Mouse (Mus musculus) skeletal muscle tissue, adult 2 months (tissue): Measurements from ENCODE around the gene Pth1r.
"Not testable (repeated sequence)": the region's sequence is repeated elsewhere in the genome, so short reads cannot be mapped to it uniquely, and the experiment has no call there.

Experiments
- DNase-seq: peaks from one replicate; pipeline ENCODE4 v3.0.0-alpha.2; 2012; ENCODE audit warnings: low read depth, low spot score

Pth1r gene

GRCm38 (mm10) chr9:110683574-110684099 is 63.3 kb downstream of the Pth1r start:
- no peak for DNase-seq

DNA sequence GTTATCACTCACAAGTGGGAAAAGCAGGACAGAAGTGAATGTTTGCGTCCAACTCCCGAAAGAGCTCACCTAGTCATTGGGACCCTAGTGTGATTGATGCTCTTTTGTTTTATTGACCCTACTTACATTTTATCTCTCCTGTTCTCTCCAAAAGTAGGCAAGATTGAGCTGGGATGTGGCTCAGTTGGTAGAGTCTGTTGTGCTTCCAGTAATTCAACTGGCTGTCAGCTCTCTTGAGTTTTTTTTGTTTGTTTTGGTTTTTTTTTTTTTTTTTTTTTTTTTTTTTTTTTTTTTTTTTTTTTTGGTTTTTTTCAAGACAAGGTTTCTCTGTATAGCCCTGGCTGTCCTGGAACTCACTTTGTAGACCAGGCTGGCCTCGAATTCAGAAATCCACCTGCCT is 64.2 kb downstream of the Pth1r start:
- DNase-seq, result not testable (repeated sequence)

DNA sequence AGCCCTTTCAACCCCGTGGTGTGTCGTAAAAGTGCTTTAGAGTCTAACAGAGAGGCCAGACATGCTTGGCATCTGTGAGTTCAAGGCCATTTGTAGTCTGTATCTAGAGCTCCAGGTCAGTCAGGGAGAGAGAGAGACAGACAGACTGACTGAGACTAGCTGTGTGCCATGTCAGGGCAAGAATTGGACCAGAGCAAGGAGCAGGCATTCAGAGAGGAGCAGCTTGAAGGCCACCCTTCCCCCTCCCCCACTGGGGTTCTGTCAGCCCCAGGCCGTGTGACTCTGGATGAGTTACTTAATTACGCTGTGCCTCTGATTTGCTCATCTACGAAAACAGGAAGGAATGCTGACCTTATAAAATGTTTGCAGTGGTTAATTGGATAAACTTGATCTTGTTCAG is 64.7 kb downstream of the Pth1r start:
- DNase-seq, result no peak

GRCm38 (mm10) chr9:110681817-110682216 is 65.1 kb downstream of the Pth1r start:
- DNase-seq, result no peak

GRCm38 (mm10) chr9:110680736-110681507 is 66.0 kb downstream of the Pth1r start:
- DNase-seq, result no peak

GRCm38 (mm10) chr9:110678886-110679285 is 68.1 kb downstream of the Pth1r start:
- DNase-seq, result no peak

DNA sequence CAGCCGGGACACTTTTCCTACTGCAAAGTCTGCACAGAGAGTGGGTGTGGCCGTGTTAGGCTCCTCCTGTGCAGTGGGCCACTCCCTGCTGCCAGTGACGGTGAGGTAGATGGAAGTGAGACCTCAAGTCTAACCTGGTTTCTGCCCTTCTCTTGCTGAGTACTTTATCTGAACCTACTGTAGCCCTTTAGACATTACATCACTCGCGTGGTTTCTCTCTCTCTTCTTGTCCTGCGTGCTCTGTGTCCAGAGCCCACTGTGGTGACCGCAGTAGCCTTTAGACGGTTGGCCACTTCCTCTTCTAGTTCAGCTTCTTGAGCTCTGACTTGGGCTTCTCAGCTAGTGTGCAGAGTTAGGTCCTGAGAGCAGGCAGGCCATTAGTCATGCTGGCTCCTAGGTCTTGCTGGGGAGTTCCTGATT is 70.4 kb downstream of the Pth1r start:
- no peak for DNase-seq

- DNase-seq, result no peak
Measured at GRCm38 (mm10) chr9:110673107-110673752, 73.7 kb downstream of the Pth1r start.

GRCm38 (mm10) chr9:110672462-110673106 is 74.4 kb downstream of the Pth1r start:
- no peak for DNase-seq
